Mouse (Mus musculus): Measurements from ENCODE around the gene Mpp6. TPM values are rescaled to one million over a fixed set of nuclear protein-coding genes. Genes with fewer than 3 reads are reported as not detected.
A peak's percentile ranks its signal among the peaks of the same experiment; 100 is the strongest.

Gene Mpp6
- polyA plus RNA-seq, 1 experiment: 21.3 TPM

DNA sequence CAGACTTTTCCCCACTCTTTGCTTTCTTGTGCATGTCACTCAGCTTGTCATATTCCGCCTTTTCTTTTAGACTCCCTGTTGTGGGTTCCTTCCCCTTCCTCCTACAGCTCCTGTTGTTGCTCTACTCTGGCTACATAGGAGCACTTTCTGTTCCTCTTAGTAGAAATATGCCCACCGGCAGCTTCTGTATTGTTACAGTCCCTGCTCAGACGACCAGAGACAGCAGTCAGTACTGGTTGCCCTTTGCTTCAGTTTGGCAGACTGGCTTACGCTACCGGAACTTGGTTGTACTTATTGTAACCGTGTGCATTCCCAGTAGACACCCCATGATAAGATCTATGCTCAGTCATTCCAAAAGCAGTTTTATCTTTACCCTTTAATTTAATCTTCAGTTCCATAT lies 4.2 kb downstream of the Mpp6 start:
- DNase-seq: no peak
- Histone ChIP-seq H3K27ac (ENCODE audit: insufficient read depth, low read depth, low read length) (no peak overlapping the region; the same call in 1 of the 2 replicates), H3K27me3 (replicated peaks; ENCODE audit: control insufficient read depth, insufficient read depth, low read length) (no peaks in the 10 kb centered on the region), H3K4me3 (ENCODE audit: insufficient read depth, low read depth, low read length) (no peak overlapping the region), H3K36me3 (ENCODE audit: control insufficient read depth, insufficient read depth, low read length) (no peaks in the 10 kb centered on the region), H3K4me1 (ENCODE audit: control insufficient read depth, insufficient read depth, low read length) (peaks cover 1% of the 10 kb centered on the region; the same call in 1 of the 2 replicates)
- WGBS: 65% methylated on average over 6 of the region's 6 CpGs
- TF ChIP-seq POLR2A (IDR thresholded peaks at IDR 0.05; ENCODE audit: low read depth, low read length) (no peak), CTCF (conservative IDR thresholded peaks at IDR 0.05; ENCODE audit: insufficient read depth, insufficient read length, low read depth, low read length) (no peak)

DNA sequence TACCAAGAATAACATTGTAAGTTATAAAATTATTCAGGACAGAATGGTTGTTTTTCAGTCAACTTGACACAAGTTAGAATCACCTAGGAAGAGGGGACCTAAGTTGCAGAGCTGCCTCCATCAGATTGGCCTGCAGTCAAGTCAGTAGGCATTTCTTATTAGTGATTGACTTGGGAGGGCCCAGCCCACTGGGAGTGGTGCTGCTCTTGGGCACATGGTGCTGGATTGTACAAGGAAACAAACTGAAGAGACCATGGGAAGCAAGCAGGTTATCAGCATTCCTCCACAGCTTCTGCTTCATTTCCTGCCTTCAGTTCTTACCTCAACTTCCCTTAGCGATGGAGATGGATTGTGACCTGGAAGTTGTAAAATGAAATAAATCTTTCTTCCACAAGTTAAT lies 10.9 kb downstream of the Mpp6 start:
- Histone ChIP-seq H3K27me3 (replicated peaks; ENCODE audit: control insufficient read depth, insufficient read depth, low read length) (no peaks in the 10 kb centered on the region), H3K4me3 (ENCODE audit: insufficient read depth, low read depth, low read length) (no peak overlapping the region), H3K36me3 (ENCODE audit: control insufficient read depth, insufficient read depth, low read length) (no peaks in the 10 kb centered on the region), H3K4me1 (ENCODE audit: control insufficient read depth, insufficient read depth, low read length) (peaks cover 16% of the 10 kb centered on the region; the same call in 1 of the 2 replicates), H3K27ac (ENCODE audit: insufficient read depth, low read depth, low read length) (no peak overlapping the region)
- WGBS: 59% methylated on average over 1 of the region's 1 CpGs
- TF ChIP-seq CTCF (conservative IDR thresholded peaks at IDR 0.05; ENCODE audit: insufficient read depth, insufficient read length, low read depth, low read length) (no peak), POLR2A (IDR thresholded peaks at IDR 0.05; ENCODE audit: low read depth, low read length) (no peak)
- DNase-seq: no peak

DNA sequence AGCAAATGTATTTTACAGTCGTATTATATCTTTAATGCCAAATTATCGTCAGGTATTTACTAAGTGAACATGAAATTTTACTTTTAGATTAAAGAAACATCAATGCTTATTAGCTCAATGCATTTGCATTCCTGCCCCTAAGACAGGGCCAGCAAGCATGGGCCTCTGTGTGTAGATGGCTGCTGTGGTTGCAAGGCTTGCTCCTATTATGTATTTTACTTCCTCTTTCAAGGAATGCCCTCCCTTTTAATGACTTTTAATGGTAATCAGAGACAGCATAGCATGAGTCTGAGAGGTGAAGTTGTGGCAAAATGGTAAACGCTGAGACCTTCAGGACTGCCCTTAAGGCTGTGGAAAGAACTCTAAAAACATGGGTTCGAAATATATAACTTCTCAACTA lies 12.8 kb downstream of the Mpp6 start:
- 92% methylated on average over 4 of the region's 4 CpGs for WGBS
- peaks cover 18% of the 10 kb centered on the region; the same call in 1 of the 2 replicates for H3K4me1 ChIP-seq (ENCODE audit: control insufficient read depth, insufficient read depth, low read length)
- no peak overlapping the region for H3K4me3 ChIP-seq (ENCODE audit: insufficient read depth, low read depth, low read length)
- no peak for TF ChIP-seq CTCF (conservative IDR thresholded peaks at IDR 0.05; ENCODE audit: insufficient read depth, insufficient read length, low read depth, low read length)
- no peak for TF ChIP-seq POLR2A (IDR thresholded peaks at IDR 0.05; ENCODE audit: low read depth, low read length)
- no peaks in the 10 kb centered on the region for H3K36me3 ChIP-seq (ENCODE audit: control insufficient read depth, insufficient read depth, low read length)
- no peak overlapping the region for H3K27ac ChIP-seq (ENCODE audit: insufficient read depth, low read depth, low read length)
- no peak for DNase-seq
- H3K27me3 ChIP-seq (replicated peaks; ENCODE audit: control insufficient read depth, insufficient read depth, low read length): no peaks in the 10 kb centered on the region

DNA sequence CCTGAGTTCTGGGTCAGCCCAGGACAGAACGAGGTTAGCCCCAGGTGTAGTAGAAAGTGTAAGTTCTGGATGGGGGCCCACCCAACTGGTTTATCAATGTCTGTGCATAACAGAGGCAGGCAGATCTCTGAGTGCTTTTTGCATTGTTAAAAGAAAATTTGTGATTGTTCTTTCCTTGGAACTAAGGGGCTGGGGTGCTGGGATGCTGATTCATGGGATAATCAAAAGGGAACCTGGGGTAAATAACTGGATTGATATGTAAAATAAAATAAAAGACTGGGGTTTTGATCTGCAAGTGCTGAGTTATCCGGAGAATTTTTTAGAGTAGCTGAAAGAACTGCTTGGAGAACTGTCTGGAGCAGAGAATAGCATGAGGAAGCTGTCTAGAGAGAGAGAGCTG lies 14.2 kb downstream of the Mpp6 start:
- no peak for DNase-seq
- no peaks in the 10 kb centered on the region for H3K36me3 ChIP-seq (ENCODE audit: control insufficient read depth, insufficient read depth, low read length)
- 73% methylated on average over 2 of the region's 2 CpGs for WGBS
- peaks cover 18% of the 10 kb centered on the region; the same call in 1 of the 2 replicates for H3K4me1 ChIP-seq (ENCODE audit: control insufficient read depth, insufficient read depth, low read length)
- peak overlapping the region; percentile 38; the same call in 1 of the 2 replicates for H3K27ac ChIP-seq (ENCODE audit: insufficient read depth, low read depth, low read length)
- no peak overlapping the region for H3K4me3 ChIP-seq (ENCODE audit: insufficient read depth, low read depth, low read length)
- H3K27me3 ChIP-seq (replicated peaks; ENCODE audit: control insufficient read depth, insufficient read depth, low read length): no peaks in the 10 kb centered on the region
- TF ChIP-seq POLR2A (IDR thresholded peaks at IDR 0.05; ENCODE audit: low read depth, low read length) (no peak), CTCF (conservative IDR thresholded peaks at IDR 0.05; ENCODE audit: insufficient read depth, insufficient read length, low read depth, low read length) (no peak)

DNA sequence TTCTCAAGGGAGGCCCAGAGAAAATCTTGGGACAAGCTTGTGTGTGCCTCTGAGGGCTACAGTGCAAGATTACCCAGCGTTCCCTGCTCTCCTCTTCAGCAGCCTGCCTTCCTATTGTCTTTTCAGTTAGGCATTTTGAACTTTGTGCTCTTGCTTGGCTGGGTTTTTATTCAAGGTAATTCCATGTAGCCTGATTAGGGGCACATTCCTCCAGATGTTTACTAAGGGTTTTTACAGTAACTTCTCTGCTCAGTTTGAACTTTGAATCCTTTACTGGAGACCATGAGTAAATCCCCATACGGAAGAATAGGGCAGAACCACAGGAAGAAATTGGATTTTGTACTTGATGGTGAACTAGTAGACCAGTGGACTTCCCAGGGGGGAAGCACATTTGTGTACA lies 16.3 kb downstream of the Mpp6 start:
- 59% methylated on average over 2 of the region's 2 CpGs for WGBS

DNA sequence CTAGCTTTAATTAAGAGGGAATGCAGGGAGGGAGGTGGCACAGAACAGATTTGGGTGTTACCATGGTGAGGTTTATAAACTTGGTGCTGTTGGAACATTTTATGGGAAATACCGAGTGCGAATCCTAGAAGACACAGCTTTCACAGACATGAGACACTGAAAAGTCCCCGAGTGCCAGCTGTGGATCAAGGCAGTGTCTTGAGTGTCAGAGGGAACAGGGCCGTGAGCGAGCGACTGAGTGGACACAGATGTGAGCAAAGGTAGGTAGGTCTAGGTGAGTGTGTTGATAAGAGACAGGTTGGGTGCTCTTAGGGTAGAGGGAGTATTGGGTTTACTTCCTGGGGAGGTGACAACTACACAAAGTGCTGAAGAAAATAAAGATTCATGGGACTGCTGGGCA lies 17.5 kb downstream of the Mpp6 start:
- Histone ChIP-seq H3K27ac (ENCODE audit: insufficient read depth, low read depth, low read length) (no peak overlapping the region), H3K36me3 (ENCODE audit: control insufficient read depth, insufficient read depth, low read length) (no peaks in the 10 kb centered on the region; the same call in 1 of the 2 replicates), H3K27me3 (replicated peaks; ENCODE audit: control insufficient read depth, insufficient read depth, low read length) (no peaks in the 10 kb centered on the region), H3K4me1 (ENCODE audit: control insufficient read depth, insufficient read depth, low read length) (peaks cover 12% of the 10 kb centered on the region; the same call in 1 of the 2 replicates), H3K4me3 (ENCODE audit: insufficient read depth, low read depth, low read length) (no peak overlapping the region)
- no peak for TF ChIP-seq CTCF (conservative IDR thresholded peaks at IDR 0.05; ENCODE audit: insufficient read depth, insufficient read length, low read depth, low read length)
- no peak for TF ChIP-seq POLR2A (IDR thresholded peaks at IDR 0.05; ENCODE audit: low read depth, low read length)
- DNase-seq: no peak
- 97% methylated on average over 6 of the region's 6 CpGs for WGBS

More for the DNA sequence above, 16.3 kb downstream of the Mpp6 start:
- H3K4me1 ChIP-seq (ENCODE audit: control insufficient read depth, insufficient read depth, low read length): peaks cover 14% of the 10 kb centered on the region; the same call in 1 of the 2 replicates
- no peaks in the 10 kb centered on the region for H3K27me3 ChIP-seq (replicated peaks; ENCODE audit: control insufficient read depth, insufficient read depth, low read length)
- peak; percentile 81 for DNase-seq
- H3K36me3 ChIP-seq (ENCODE audit: control insufficient read depth, insufficient read depth, low read length): no peaks in the 10 kb centered on the region; the same call in 1 of the 2 replicates
- no peak overlapping the region for H3K4me3 ChIP-seq (ENCODE audit: insufficient read depth, low read depth, low read length)
- no peak for TF ChIP-seq CTCF (conservative IDR thresholded peaks at IDR 0.05; ENCODE audit: insufficient read depth, insufficient read length, low read depth, low read length)
- TF ChIP-seq POLR2A (IDR thresholded peaks at IDR 0.05; ENCODE audit: low read depth, low read length): no peak
- H3K27ac ChIP-seq (ENCODE audit: insufficient read depth, low read depth, low read length): peak overlapping the region; percentile 67

DNA sequence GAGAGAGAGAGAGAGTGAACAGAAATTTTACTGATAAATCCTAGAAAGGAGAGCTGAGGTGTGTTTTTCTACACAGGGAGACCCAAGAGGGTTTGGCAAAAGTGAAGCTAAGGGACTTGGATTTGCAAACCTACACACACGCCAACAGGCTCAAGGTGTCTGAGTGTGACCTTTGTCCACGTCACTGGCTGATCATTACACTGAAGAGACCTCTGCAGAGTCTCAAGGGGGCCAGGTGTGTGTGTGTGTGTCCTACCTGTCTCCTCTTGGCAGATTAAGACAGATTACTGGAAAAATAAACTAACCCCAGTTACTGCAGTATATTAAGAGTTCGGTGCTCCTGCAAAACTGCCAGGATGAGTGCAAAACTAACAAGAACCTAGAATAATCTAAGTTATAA lies 27.6 kb downstream of the Mpp6 start:
- H3K27me3 ChIP-seq (replicated peaks; ENCODE audit: control insufficient read depth, insufficient read depth, low read length): no peaks in the 10 kb centered on the region
- TF ChIP-seq POLR2A (IDR thresholded peaks at IDR 0.05; ENCODE audit: low read depth, low read length) (no peak), CTCF (conservative IDR thresholded peaks at IDR 0.05; ENCODE audit: insufficient read depth, insufficient read length, low read depth, low read length) (no peak)
- DNase-seq: peak; percentile 87
- no peak overlapping the region for H3K4me3 ChIP-seq (ENCODE audit: insufficient read depth, low read depth, low read length)
- no peaks in the 10 kb centered on the region for H3K36me3 ChIP-seq (ENCODE audit: control insufficient read depth, insufficient read depth, low read length)
- peaks cover 14% of the 10 kb centered on the region for H3K4me1 ChIP-seq (ENCODE audit: control insufficient read depth, insufficient read depth, low read length)
- H3K27ac ChIP-seq (ENCODE audit: insufficient read depth, low read depth, low read length): no peak overlapping the region
- 43% methylated on average over 3 of the region's 3 CpGs for WGBS

Measured in kidney, adult 2 months (tissue).